Mouse (Mus musculus) cerebellum, adult 2 months (tissue): ENCODE data around the gene Gtf3c6.

Source experiments
- CTCF ChIP-seq: fragments of 200-500 bp; IDR thresholded peaks from 2 replicates; pipeline ENCODE4 v1.5.1; 2011; ENCODE audit warnings: low read depth, mild to moderate bottlenecking, control low read depth, low read length, moderate library complexity, borderline replicate concordance; ENCODE audit not compliant: insufficient read depth
- POLR2A ChIP-seq: fragments of 200-500 bp; IDR thresholded peaks from 2 replicates; pipeline ENCODE4 v1.6.1; 2011; ENCODE audit warnings: low read length, control low read depth, borderline replicate concordance; ENCODE audit not compliant: insufficient read depth

DNA sequence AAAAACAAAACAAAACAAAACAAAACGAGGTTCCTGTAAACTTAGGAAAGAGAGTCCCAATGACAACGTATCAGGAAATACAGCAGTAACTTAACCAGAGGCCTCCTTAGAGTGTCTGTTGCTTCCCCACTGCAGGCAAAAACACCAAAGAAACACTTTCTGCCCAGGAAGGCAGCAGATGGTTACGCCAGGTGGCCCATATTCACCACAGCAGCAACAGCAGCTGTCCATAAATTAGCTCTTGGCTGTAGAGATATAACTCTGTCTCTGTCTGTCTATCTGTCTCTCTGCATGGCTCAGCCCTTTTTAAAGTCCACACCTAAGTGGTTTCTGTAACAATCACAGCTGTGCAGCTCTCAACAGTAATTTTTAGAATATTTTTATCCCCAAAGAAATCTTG, 39.0 kb downstream of the Gtf3c6 start:
- TF ChIP-seq POLR2A, result no peak
- TF ChIP-seq CTCF, result no peak
